Mouse (Mus musculus) liver, embryonic 11.5 days (tissue): ENCODE results near the gene Lrrc43. TPM values are rescaled to one million over a fixed set of nuclear protein-coding genes. Genes with fewer than 3 reads are reported as not detected.

ENCODE experiments used
- microRNA-seq: library from miRNA; unstranded; fragments of <30 nt; microRNA quantifications from one replicate; pipeline ENCODE4, GENCODE M21; 2017; ENCODE audit warnings: borderline number of aligned reads
- polyA plus RNA-seq: library from polyadenylated mRNA; unstranded; fragments of >200 nt; fragmentation: Nextera tagmentation; extraction: Ambion mirVana; gene quantifications from 2 replicates; pipeline ENCODE4 v1.2.1, GENCODE M21; 2014

Gene Lrrc43
- polyA plus RNA-seq, 1 experiment from 2014 or later: not detected

Small RNAs within 50 kb of the gene (microRNA-seq; reads per million reads assigned to microRNA genes)
- gene Mir7647: 2.8 reads per million

Other genes starting within 250 kb of the Lrrc43 start
- gene Wdr66, start 237.2 kb upstream of the Lrrc43 start, polyA plus RNA-seq: 0.12 and 0.40 TPM in 2 replicates
- gene Bcl7a, start 145.5 kb upstream of the Lrrc43 start, polyA plus RNA-seq: 18.2 and 21.1 TPM in 2 replicates
- 13.7 and 14.0 TPM in 2 replicates for gene Mlxip, start 94.5 kb upstream of the Lrrc43 start, polyA plus RNA-seq
- gene Il31, start 184 bp downstream of the Lrrc43 start, polyA plus RNA-seq: not detected in 2 replicates
- gene B3gnt4, start 21.2 kb downstream of the Lrrc43 start, polyA plus RNA-seq: 0.23 and 0.34 TPM in 2 replicates
- 101 and 104 TPM in 2 replicates for gene Diablo, start 34.9 kb downstream of the Lrrc43 start, polyA plus RNA-seq
- gene Gm49027, start 36.2 kb downstream of the Lrrc43 start, polyA plus RNA-seq: 0.22 and 0.47 TPM in 2 replicates
- 36.0 and 36.9 TPM in 2 replicates for gene Vps33a, start 83.7 kb downstream of the Lrrc43 start, polyA plus RNA-seq
- 22.8 and 27.6 TPM in 2 replicates for gene Clip1, start 195.3 kb downstream of the Lrrc43 start, polyA plus RNA-seq
- 89.3 and 92.1 TPM in 2 replicates for gene Zcchc8, start 231.8 kb downstream of the Lrrc43 start, polyA plus RNA-seq